Mouse (Mus musculus) heart, embryonic 10.5 days (tissue): Measurements from ENCODE around the gene Vwa8. TPM values are rescaled to one million over a fixed set of nuclear protein-coding genes. Genes with fewer than 3 reads are reported as not detected.

ENCODE experiments used
- DNase-seq: peaks from one replicate; pipeline ENCODE4 v3.0.0-alpha.2; 2017; ENCODE audit warnings: low spot score
- H3K27ac ChIP-seq: fragments of 300-500 bp; sonication (generic); 2 replicates; pipeline ENCODE4 v1.5.1; 2016; ENCODE audit warnings: mild to moderate bottlenecking
- H3K27me3 ChIP-seq: fragments of 300-500 bp; sonication (generic); 2 replicates; pipeline ENCODE4 v1.6.1; 2016; ENCODE audit warnings: mild to moderate bottlenecking; ENCODE audit not compliant: poor library complexity, insufficient read depth, severe bottlenecking
- H3K36me3 ChIP-seq: fragments of 300-500 bp; sonication (generic); 2 replicates; pipeline ENCODE4 v1.6.1; 2016; ENCODE audit warnings: mild to moderate bottlenecking, moderate library complexity
- H3K4me1 ChIP-seq: fragments of 300-500 bp; sonication (generic); 2 replicates; pipeline ENCODE4 v1.6.1; 2016; ENCODE audit warnings: mild to moderate bottlenecking
- H3K4me3 ChIP-seq: fragments of 300-500 bp; sonication (generic); 2 replicates; pipeline ENCODE4 v1.5.1; 2016; ENCODE audit warnings: mild to moderate bottlenecking, moderate library complexity
- H3K9me3 ChIP-seq: fragments of 300-500 bp; sonication (generic); 2 replicates; pipeline ENCODE4 v1.6.1; 2016; ENCODE audit warnings: mild to moderate bottlenecking, moderate library complexity
- WGBS: fragments of 180-500 bp; shearing (Covaris S2); methylation state at CpG from one replicate; pipeline ENCODE4 v1.1.7; 2016; 5-methylcytosine and 5-hydroxymethylcytosine counted together
- polyA plus RNA-seq: library from polyadenylated mRNA; unstranded; fragments of >200 nt; fragmentation: Nextera tagmentation; extraction: Ambion mirVana; gene quantifications from 2 replicates; pipeline ENCODE4 v1.2.1, GENCODE M21; 2016

The Vwa8 gene
- polyA plus RNA-seq, 1 experiment from 2014 or later, result 12.1 TPM

DNA sequence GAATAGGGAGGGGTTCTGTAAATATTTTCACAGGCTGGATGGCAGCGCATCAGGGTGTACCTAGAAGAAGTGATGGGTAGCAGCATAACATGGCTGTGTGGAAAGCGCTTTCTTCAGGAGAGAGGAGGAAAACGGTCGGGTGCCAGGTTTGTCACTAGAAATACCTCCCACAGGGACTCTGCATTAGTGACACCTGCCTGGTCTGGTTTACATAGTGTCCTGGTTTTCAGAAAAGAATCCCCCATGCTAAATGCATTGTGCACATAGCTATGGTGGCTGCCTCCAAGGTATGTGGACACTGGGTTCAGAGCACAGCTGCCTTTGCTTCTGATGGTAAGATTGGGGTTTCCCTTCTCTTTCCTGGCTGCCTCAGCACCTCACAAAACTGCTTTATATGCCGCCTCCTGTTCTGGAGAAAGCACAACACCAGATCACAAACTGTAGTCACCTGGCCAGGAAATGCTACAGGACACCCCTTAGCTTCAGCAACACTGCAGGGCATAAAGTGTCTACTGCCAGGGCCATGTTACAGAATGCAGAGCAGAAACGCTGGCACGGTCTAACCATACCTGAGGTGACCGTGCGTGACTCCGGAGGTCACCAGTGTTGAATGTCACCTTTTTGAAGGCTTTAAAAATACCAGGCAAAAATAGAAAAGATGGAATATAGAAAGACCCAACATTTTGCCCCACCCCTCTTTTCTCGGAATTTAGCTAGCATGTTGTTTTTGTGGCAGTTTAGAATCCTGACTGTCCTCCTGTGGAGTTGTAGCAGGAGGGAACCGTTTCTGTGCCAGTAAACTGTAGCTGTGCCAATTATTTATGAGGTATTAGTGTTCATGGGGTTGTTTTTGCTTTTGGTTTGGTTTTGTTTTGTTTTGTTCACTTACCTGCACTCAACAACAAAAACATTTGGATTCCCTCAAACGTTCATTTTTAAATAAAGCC is 295.7 kb downstream of the Vwa8 start:
- H3K4me1 ChIP-seq, result peaks cover 16% of the 10 kb centered on the region
- no peaks in the 10 kb centered on the region for H3K36me3 ChIP-seq
- DNase-seq, result peak; percentile 67
- H3K9me3 ChIP-seq, result no peaks in the 10 kb centered on the region
- 82% methylated on average over 13 of the region's 13 CpGs for WGBS
- no peaks in the 10 kb centered on the region for H3K27me3 ChIP-seq
- H3K27ac ChIP-seq, result no peak overlapping the region
- H3K4me3 ChIP-seq, result no peak overlapping the region

DNA sequence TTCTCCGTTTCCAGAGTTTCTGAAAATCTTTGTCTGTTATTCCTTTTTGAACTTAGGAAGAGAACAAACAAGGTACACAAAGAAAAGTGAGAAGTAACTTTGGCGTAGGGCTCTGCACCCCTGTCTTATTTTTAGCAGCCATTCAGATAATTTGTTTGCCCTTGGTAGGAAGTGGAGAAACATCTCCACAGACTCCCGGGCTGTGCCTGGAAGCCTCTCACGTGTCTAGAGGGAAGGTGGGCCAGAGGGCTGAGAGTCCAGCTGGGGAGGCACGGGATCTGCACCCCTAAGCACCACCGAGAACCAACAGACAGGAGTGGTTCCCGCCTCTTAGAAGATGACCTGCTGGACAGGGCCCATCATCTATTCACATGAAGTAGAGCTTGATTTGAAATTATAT is 302.9 kb downstream of the Vwa8 start:
- H3K36me3 ChIP-seq, result no peaks in the 10 kb centered on the region
- DNase-seq, result no peak
- WGBS, result 74% methylated on average over 7 of the region's 7 CpGs
- H3K4me3 ChIP-seq, result no peak overlapping the region
- no peak overlapping the region for H3K27ac ChIP-seq
- peaks cover 2% of the 10 kb centered on the region; the same call in 1 of the 2 replicates for H3K4me1 ChIP-seq
- H3K9me3 ChIP-seq, result no peaks in the 10 kb centered on the region
- H3K27me3 ChIP-seq, result no peaks in the 10 kb centered on the region

DNA sequence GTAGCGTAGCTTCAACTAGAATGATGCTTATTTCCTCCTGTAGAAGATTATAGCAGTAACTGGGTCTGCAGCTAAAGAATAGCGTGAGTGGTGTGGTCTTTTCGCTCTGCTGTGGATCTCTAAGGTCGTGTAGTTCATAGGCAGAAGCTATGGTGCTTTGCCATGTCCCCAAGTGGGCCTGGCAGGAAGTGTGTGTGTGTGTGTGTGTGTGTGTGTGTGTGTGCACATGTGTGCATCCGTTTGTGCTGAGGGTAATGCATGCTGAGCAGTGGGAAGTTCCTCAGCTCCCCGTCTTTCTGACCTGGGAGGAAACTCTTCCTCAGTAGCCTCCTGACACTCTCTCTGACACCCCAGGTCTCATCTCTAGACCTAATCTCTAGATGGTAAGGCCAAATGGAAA is 305.0 kb downstream of the Vwa8 start:
- no peak overlapping the region for H3K4me3 ChIP-seq
- no peak for DNase-seq
- WGBS, result 80% methylated on average over 6 of the region's 6 CpGs
- H3K4me1 ChIP-seq, result peaks cover 14% of the 10 kb centered on the region
- no peak overlapping the region for H3K27ac ChIP-seq
- H3K27me3 ChIP-seq, result no peaks in the 10 kb centered on the region
- no peaks in the 10 kb centered on the region for H3K9me3 ChIP-seq
- H3K36me3 ChIP-seq, result no peaks in the 10 kb centered on the region

DNA sequence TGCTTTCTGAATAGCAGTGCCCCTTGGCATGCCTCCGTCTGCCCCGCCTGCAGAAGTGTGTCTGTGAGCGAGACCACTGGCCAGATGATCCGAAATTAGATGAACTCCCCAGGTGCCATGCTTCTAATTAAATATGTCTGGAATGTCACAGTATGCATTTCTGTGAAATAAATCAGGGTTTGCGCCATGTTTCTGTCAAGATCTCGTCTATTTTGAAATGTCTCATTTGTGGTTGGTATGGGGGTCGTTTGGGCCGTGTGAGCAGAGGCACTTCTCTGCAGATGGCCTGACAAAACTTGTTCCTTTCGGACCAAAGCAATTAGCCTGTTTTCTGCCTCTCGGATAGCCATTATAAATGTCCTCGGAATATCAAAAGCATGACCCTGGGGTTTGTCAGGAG is 306.1 kb downstream of the Vwa8 start:
- Histone ChIP-seq H3K27ac (no peak overlapping the region), H3K36me3 (no peaks in the 10 kb centered on the region), H3K4me3 (no peak overlapping the region), H3K9me3 (no peaks in the 10 kb centered on the region), H3K4me1 (peaks cover 14% of the 10 kb centered on the region), H3K27me3 (no peaks in the 10 kb centered on the region)
- DNase-seq, result peak; percentile 50
- 78% methylated on average over 11 of the region's 11 CpGs for whole genome bisulfite sequencing

DNA sequence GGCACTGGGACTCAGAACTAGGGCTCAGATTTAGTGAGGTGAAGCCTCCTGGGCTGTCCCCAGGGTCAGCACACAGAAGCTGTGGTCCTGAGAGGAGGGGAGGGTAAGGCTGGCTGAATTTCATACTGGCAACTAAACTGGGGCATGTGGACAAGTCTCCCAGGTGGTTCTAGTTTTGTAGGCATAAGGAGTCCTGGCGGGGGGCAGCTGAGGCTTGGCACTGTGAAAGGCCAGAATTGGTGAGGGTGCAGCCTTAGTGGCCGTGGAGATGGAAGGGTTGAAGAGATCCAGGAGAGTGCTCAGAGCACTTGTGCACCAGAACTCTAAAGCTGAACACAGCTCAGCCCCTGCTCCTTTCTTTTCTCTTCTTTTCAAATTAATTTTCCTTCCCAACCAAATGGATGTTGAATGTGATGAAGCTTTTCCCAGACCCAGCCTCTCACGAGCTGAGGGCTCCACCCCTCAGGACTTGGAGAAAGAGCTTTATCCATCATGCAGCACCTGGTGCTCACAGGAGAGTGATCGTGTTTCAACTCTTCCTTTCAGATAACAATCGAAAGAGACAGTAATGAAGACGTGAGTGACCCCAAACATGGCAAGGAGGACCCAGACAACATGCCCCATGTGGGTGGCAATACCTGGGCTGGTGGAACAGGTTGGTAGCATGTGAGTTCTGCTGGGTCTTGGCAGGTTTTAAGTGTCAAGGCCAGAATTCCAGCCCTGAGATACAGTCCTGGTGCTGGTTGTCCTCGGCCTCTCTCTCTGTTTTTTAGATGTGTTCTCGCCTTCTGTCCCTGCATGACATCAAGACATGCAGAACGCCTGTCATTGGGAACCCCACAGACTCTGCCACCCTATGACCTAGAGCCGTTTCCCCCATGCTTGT is 307.9 kb downstream of the Vwa8 start:
- Histone ChIP-seq H3K27ac (no peak overlapping the region), H3K27me3 (no peaks in the 10 kb centered on the region; the same call in 1 of the 2 replicates), H3K36me3 (0 out of 2 replicates have a peak, but pooled peaks cover 2% of the 10 kb centered on the region), H3K4me3 (no peak overlapping the region), H3K9me3 (no peaks in the 10 kb centered on the region), H3K4me1 (peaks cover 14% of the 10 kb centered on the region)
- DNase-seq, result peak; percentile 68
- WGBS, result 55% methylated on average over 10 of the region's 10 CpGs

DNA sequence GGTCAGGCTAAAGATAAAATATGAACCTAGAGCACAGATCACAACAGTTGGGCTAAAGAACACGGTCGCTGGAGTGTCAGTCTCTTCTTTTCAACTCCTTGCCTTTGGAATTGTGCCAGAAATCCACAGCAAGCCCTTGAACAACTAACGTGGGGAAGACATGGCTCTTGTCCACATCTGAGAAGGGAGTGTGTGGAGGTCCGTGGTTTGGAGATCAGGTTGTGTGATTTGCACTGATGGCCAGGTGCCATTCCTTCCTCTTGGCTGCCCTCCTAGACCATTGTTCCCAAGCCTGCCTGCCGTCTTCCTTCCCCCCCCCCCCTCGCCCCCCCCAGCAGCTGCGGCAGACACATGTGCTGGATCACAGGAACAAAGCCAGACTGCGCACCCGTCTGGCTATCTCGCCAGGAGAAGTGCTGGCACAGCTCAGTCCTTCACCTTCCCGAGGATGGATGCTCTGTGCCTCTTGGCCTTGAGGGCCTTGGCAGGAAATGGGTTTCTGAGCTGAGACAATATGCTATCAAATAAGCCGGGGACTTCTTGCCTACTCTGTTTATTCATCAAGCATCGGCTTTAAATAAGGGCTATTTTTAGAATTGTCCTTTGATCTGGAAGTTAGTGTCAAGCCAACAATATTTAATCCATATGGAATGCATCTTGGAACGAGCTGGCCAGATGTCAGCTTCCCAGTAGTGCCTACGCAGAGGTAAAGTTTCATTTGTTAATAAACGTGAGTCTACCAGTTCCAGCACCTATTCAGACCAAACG is 308.8 kb downstream of the Vwa8 start:
- Histone ChIP-seq H3K27ac (peak overlapping the region; percentile 12; the same call in 1 of the 2 replicates), H3K9me3 (no peaks in the 10 kb centered on the region), H3K27me3 (no peaks in the 10 kb centered on the region; the same call in 1 of the 2 replicates), H3K4me1 (peaks cover 14% of the 10 kb centered on the region), H3K4me3 (no peak overlapping the region), H3K36me3 (0 out of 2 replicates have a peak, but pooled peaks cover 2% of the 10 kb centered on the region)
- 55% methylated on average over 16 of the region's 17 CpGs for WGBS
- DNase-seq, result peak; percentile 50

DNA sequence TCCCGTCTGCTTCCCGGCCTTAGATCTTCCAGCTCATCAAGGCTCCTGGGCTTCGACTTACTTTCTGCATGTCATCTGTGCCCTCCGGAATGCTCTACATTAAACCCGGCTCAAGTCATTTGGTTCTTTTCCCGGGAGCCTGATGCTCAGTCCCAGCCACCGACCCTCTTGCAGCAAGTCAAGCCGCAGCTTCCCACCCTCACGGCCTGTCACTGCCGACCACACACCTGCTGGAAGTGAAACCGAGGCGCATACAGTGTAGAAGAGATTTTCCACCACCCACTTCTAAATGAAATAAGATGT is 309.3 kb downstream of the Vwa8 start:
- no peaks in the 10 kb centered on the region; the same call in 1 of the 2 replicates for H3K27me3 ChIP-seq
- no peak overlapping the region for H3K27ac ChIP-seq
- 89% methylated on average over 12 of the region's 12 CpGs for WGBS
- 0 out of 2 replicates have a peak, but pooled peaks cover 2% of the 10 kb centered on the region for H3K36me3 ChIP-seq
- H3K4me1 ChIP-seq, result peaks cover 14% of the 10 kb centered on the region
- no peak overlapping the region for H3K4me3 ChIP-seq
- DNase-seq, result peak; percentile 72
- no peaks in the 10 kb centered on the region for H3K9me3 ChIP-seq

DNA sequence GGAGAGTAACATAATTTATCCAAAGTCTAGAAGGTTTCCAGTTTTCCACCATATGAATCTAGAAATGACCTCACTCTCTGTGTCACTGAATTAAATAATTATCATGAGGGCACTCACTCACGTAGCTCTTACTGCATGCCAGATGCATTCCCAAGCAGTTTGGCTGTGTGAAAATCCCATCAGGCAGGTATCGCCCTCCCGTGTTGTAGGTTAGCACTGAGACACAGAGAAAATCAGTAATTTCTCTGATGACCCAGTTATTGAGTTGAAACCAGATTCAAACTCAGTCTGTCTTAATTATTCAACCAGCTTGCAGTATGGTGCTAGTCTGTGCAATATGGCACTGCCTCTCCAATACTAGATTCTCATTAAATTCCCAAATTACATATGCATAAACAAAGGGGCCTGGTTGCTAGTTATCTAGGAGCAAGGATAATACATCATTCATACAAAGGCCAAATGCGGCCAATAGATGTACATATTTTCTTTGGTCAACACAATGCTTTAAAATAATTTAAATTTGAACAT is 309.9 kb downstream of the Vwa8 start:
- H3K27ac ChIP-seq, result no peak overlapping the region
- WGBS, result 87% methylated on average over 4 of the region's 4 CpGs
- no peak for DNase-seq
- 0 out of 2 replicates have a peak, but pooled peaks cover 2% of the 10 kb centered on the region for H3K36me3 ChIP-seq
- peaks cover 14% of the 10 kb centered on the region for H3K4me1 ChIP-seq
- H3K4me3 ChIP-seq, result no peak overlapping the region
- no peaks in the 10 kb centered on the region; the same call in 1 of the 2 replicates for H3K27me3 ChIP-seq
- H3K9me3 ChIP-seq, result no peaks in the 10 kb centered on the region

DNA sequence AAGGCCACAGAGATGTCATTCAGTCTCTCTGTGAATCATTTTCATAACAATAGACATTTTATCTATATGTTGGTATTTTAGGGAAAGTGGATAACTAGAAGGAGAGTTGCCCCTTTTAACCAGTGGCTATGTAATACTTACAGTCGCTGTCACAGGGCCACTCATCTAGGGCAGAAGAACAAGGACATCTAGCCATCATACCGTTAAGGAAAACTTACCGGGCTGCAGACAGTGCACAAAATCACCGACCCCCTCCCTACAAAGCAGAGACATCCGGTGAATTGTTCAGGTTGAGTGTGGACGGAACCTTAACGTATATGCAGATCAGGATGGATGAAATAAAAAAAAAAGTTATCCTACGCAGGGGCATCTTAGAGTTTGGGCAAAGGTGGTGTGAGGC is 310.6 kb downstream of the Vwa8 start:
- Histone ChIP-seq H3K36me3 (0 out of 2 replicates have a peak, but pooled peaks cover 2% of the 10 kb centered on the region), H3K4me3 (no peak overlapping the region), H3K27ac (no peak overlapping the region), H3K27me3 (no peaks in the 10 kb centered on the region; the same call in 1 of the 2 replicates), H3K9me3 (no peaks in the 10 kb centered on the region), H3K4me1 (peaks cover 14% of the 10 kb centered on the region)
- 90% methylated on average over 8 of the region's 8 CpGs for WGBS
- DNase-seq, result no peak

DNA sequence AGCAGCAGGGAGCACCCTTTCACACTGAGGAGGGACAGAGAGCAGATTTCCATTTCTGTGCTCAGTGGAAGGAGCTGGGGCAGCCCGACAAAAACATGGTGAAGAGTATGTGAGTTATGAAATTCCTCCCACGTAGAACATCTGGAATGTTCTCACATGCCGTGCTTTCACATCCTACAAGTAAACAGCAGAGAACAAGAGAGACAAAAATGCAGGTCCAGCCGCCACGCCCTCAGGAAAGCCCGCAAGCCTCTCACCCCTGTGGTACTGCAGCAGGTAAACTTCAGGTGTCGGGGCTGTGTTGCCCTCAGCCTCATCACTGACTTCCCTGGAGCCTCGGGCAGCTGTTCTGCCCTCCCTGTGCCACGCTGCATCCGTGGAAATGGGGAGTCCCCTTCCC is 311.6 kb downstream of the Vwa8 start:
- 77% methylated on average over 10 of the region's 10 CpGs for WGBS
- Histone ChIP-seq H3K9me3 (no peaks in the 10 kb centered on the region), H3K27me3 (no peaks in the 10 kb centered on the region; the same call in 1 of the 2 replicates), H3K27ac (no peak overlapping the region), H3K4me1 (peaks cover 14% of the 10 kb centered on the region), H3K4me3 (no peak overlapping the region), H3K36me3 (0 out of 2 replicates have a peak, but pooled peaks cover 2% of the 10 kb centered on the region)
- no peak for DNase-seq

DNA sequence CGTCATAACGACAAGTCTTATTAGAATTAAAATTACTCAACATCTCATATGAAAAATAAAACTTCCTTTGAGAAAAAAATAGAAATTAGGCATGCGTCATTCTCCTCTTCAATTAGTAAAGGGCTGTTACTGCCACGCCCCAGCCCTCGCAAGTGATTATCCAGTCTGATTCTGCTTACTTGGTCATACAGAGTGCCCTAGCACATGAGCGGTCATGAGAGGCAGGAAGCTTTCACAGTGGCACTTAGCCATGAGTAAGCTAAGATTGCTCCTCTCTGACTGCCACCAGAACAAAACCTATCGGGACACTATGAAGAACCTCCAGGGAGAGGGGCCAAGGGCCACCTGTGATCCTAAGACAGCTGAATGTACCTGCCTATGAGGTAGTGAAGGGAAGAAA is 312.1 kb downstream of the Vwa8 start:
- Histone ChIP-seq H3K27me3 (no peaks in the 10 kb centered on the region; the same call in 1 of the 2 replicates), H3K4me1 (peaks cover 14% of the 10 kb centered on the region), H3K9me3 (no peaks in the 10 kb centered on the region), H3K4me3 (no peak overlapping the region), H3K27ac (no peak overlapping the region), H3K36me3 (0 out of 2 replicates have a peak, but pooled peaks cover 2% of the 10 kb centered on the region)
- DNase-seq, result no peak
- WGBS, result 90% methylated on average over 7 of the region's 7 CpGs

DNA sequence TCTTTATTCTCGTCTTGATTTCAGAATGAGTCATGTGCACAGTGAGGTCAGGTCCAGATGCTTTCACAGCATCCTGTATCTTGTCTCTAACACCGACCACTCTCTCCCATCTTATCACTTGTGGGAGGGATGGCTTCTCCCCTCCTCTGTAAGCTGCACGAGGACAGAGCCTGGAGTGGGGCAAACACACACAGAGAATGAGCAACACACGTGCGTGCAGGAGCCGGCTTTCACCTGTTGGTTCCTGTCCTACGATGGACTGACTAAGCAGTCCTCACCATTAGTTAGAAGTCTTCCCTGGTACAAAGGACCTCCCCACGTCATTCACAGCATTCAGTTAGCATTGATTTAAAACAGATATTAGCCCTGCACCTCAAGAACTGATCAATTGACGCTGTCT is 312.9 kb downstream of the Vwa8 start:
- Histone ChIP-seq H3K4me1 (peaks cover 12% of the 10 kb centered on the region), H3K27ac (no peak overlapping the region), H3K9me3 (no peaks in the 10 kb centered on the region), H3K27me3 (no peaks in the 10 kb centered on the region; the same call in 1 of the 2 replicates), H3K4me3 (no peak overlapping the region), H3K36me3 (0 out of 2 replicates have a peak, but pooled peaks cover 2% of the 10 kb centered on the region)
- DNase-seq, result no peak
- WGBS, result 65% methylated on average over 9 of the region's 9 CpGs
